8 mouse cellular contexts compared by ENCODE assay signal in genomic region chr10:96826234-96826788, GRCm38 (mm10).
DNase-seq lines count a peak whose midpoint lies in the region; ATAC-seq and TF ChIP-seq lines count a peak whose summit lies in the region.

No protein-coding gene starts in this region.

- no peaks in the 10 kb centered on the region for H3K36me3 ChIP-seq in lung, embryonic 15.5 days
- H3K36me3 ChIP-seq in forebrain, embryonic 14.5 days (ENCODE audit: control insufficient read depth, insufficient read depth, low read length) = no peaks in the 10 kb centered on the region
- no peaks in the 10 kb centered on the region for H3K36me3 ChIP-seq in limb, embryonic 14.5 days (ENCODE audit: control insufficient read depth, insufficient read depth, low read length)
- H3K36me3 ChIP-seq in stomach, embryonic 15.5 days = no peaks in the 10 kb centered on the region

- ATAC-seq in lung, embryonic 15.5 days (ENCODE audit: borderline replicate concordance, extremely low read depth, low FRiP score, low TSS enrichment) = no peak
- ATAC-seq in forebrain, embryonic 14.5 days = no peak; the same call in 1 of the 2 replicates
- ATAC-seq in limb, embryonic 14.5 days (ENCODE audit: low FRiP score, low read depth) = no peak
- peak; percentile 65; the same call in 1 of the 2 replicates for ATAC-seq in stomach, embryonic 15.5 days (ENCODE audit: insufficient read depth, low FRiP score, low read depth)

- H3K9ac ChIP-seq in lung, embryonic 15.5 days = no peak overlapping the region
- H3K9ac ChIP-seq in forebrain, embryonic 14.5 days (ENCODE audit: low read length) = peak overlapping the region; percentile 17; the same call in 1 of the 2 replicates
- peak overlapping the region; percentile 35; the same call in 1 of the 2 replicates for H3K9ac ChIP-seq in limb, embryonic 14.5 days (ENCODE audit: low read depth, low read length, severe bottlenecking)
- H3K9ac ChIP-seq in stomach, embryonic 15.5 days = no peak overlapping the region

- 0 out of 2 replicates have a peak overlapping the region, but pooled peaks have one; percentile 4 for H3K27ac ChIP-seq in lung, embryonic 15.5 days
- 0 out of 2 replicates have a peak overlapping the region, but pooled peaks have one; percentile 14 for H3K27ac ChIP-seq in forebrain, embryonic 14.5 days (ENCODE audit: low read depth, low read length)
- H3K27ac ChIP-seq in limb, embryonic 14.5 days (replicated peaks; ENCODE audit: low read depth, low read length) = 0 out of 2 replicates have a peak overlapping the region, but pooled peaks have one; percentile 22
- H3K27ac ChIP-seq in stomach, embryonic 15.5 days = no peak overlapping the region; the same call in 1 of the 2 replicates

- no peak overlapping the region for H3K4me3 ChIP-seq in lung, embryonic 15.5 days
- no peak overlapping the region for H3K4me3 ChIP-seq in forebrain, embryonic 14.5 days (ENCODE audit: low read depth, low read length)
- H3K4me3 ChIP-seq in limb, embryonic 14.5 days (replicated peaks; ENCODE audit: low read length) = no peak overlapping the region
- H3K4me3 ChIP-seq in stomach, embryonic 15.5 days (replicated peaks) = no peak overlapping the region

- no peaks in the 10 kb centered on the region for H3K9me3 ChIP-seq in lung, embryonic 15.5 days
- no peaks in the 10 kb centered on the region for H3K9me3 ChIP-seq in forebrain, embryonic 14.5 days (replicated peaks; ENCODE audit: control insufficient read depth, low read length)
- no peaks in the 10 kb centered on the region for H3K9me3 ChIP-seq in limb, embryonic 14.5 days (ENCODE audit: control insufficient read depth, low read length)
- H3K9me3 ChIP-seq in stomach, embryonic 15.5 days = no peaks in the 10 kb centered on the region

- H3K4me2 ChIP-seq in lung, embryonic 15.5 days = peak overlapping the region; percentile 42
- H3K4me2 ChIP-seq in forebrain, embryonic 14.5 days (ENCODE audit: low read length) = peak overlapping the region; percentile 20; the same call in 1 of the 2 replicates
- peak overlapping the region; percentile 29; the same call in 1 of the 2 replicates for H3K4me2 ChIP-seq in limb, embryonic 14.5 days (replicated peaks; ENCODE audit: low read depth, low read length, severe bottlenecking)
- peak overlapping the region; percentile 34 for H3K4me2 ChIP-seq in stomach, embryonic 15.5 days

- peaks cover 20% of the 10 kb centered on the region for H3K4me1 ChIP-seq in lung, embryonic 15.5 days
- peaks cover 6% of the 10 kb centered on the region; the same call in 1 of the 2 replicates for H3K4me1 ChIP-seq in forebrain, embryonic 14.5 days (ENCODE audit: control insufficient read depth, insufficient read depth, low read length)
- H3K4me1 ChIP-seq in limb, embryonic 14.5 days (ENCODE audit: control insufficient read depth, insufficient read depth, low read length) = peaks cover 13% of the 10 kb centered on the region
- peaks cover 5% of the 10 kb centered on the region; the same call in 1 of the 2 replicates for H3K4me1 ChIP-seq in stomach, embryonic 15.5 days

- TF ChIP-seq POLR2A in limb, embryonic 14.5 days (IDR thresholded peaks at IDR 0.05; ENCODE audit: borderline replicate concordance, extremely low read depth, insufficient read depth, insufficient read length) = no peak

- H3K27me3 ChIP-seq in lung, embryonic 15.5 days = no peaks in the 10 kb centered on the region
- no peaks in the 10 kb centered on the region for H3K27me3 ChIP-seq in forebrain, embryonic 14.5 days (replicated peaks; ENCODE audit: control insufficient read depth, insufficient read depth, low read length)
- no peaks in the 10 kb centered on the region for H3K27me3 ChIP-seq in limb, embryonic 14.5 days (ENCODE audit: control insufficient read depth, insufficient read depth, low read length)
- H3K27me3 ChIP-seq in stomach, embryonic 15.5 days (replicated peaks) = no peaks in the 10 kb centered on the region

- 9% methylated on average over 7 of the region's 7 CpGs for WGBS in lung, embryonic 15.5 days
- 26% methylated on average over 7 of the region's 7 CpGs for WGBS in forebrain, embryonic 14.5 days
- 11% methylated on average over 7 of the region's 7 CpGs for WGBS in limb, embryonic 14.5 days
- WGBS in stomach, embryonic 15.5 days = 13% methylated on average over 7 of the region's 7 CpGs

- no peak for DNase-seq in lung, adult 18-20 months
- peak; percentile 56 for DNase-seq in forebrain, embryonic 14.5 days (ENCODE audit: low spot score)
- DNase-seq in limb, embryonic 14.5 days (ENCODE audit: low spot score) = peak; percentile 20
- DNase-seq in cerebellum, adult 8-10 months = no peak
- no peak for DNase-seq in kidney, adult 18-20 months
- no peak for DNase-seq in kidney, postnatal 4 days

Comparison
In these comparisons a context has a peak if more than half of its experiments do, and no peak if none do; other contexts are left out.
1. H3K9ac ChIP-seq: peak in forebrain, embryonic 14.5 days (single experiment) and limb, embryonic 14.5 days (single experiment); none in lung, embryonic 15.5 days (single experiment) and stomach, embryonic 15.5 days (single experiment).
2. DNase-seq: peak in forebrain, embryonic 14.5 days (single experiment) and limb, embryonic 14.5 days (single experiment); none in lung, adult 18-20 months (0 of 2), cerebellum, adult 8-10 months (single experiment), kidney, adult 18-20 months (single experiment) and kidney, postnatal 4 days (0 of 2).
3. Peak in every context shown above with its lines, with median percentiles within 50 percentile points of each other: H3K4me2 ChIP-seq.